Mouse (Mus musculus) kidney, adult 2 months (tissue): ENCODE measurements at regions not wholly inside any gene's neighbourhood (a gene's known extent, or its start where the extent isn't known, plus 50 kb on each side); places are given as distances from the start of the nearest gene placed in this dataset.
A peak's percentile ranks its signal among the peaks of the same experiment; 100 is the strongest.

ENCODE experiments used
- DNase-seq: peaks from one replicate; pipeline ENCODE4 v3.0.0; 2021
- H3K27ac ChIP-seq: fragments of 200-500 bp; 2 replicates; pipeline ENCODE4 v1.5.1; 2012; ENCODE audit warnings: low read depth, low read length, control low read depth, inconsistent platforms; ENCODE audit not compliant: insufficient read depth
- H3K27me3 ChIP-seq: fragments of 200-500 bp; replicated peaks from 2 replicates; pipeline ENCODE4 v1.6.1; 2012; ENCODE audit warnings: mild to moderate bottlenecking, moderate library complexity, low read length, inconsistent platforms; ENCODE audit not compliant: control insufficient read depth, insufficient read depth
- H3K36me3 ChIP-seq: fragments of 200-500 bp; 2 replicates; pipeline ENCODE4 v1.6.1; 2012; ENCODE audit warnings: mild to moderate bottlenecking, moderate library complexity, low read length, inconsistent platforms; ENCODE audit not compliant: control insufficient read depth, insufficient read depth
- H3K4me1 ChIP-seq: fragments of 200-500 bp; 2 replicates; pipeline ENCODE4 v1.6.1; 2011; ENCODE audit warnings: low read length; ENCODE audit not compliant: control insufficient read depth, insufficient read depth
- H3K4me3 ChIP-seq: fragments of 200-500 bp; 2 replicates; pipeline ENCODE4 v1.5.1; 2011; ENCODE audit warnings: mild to moderate bottlenecking, low read depth, low read length, control low read depth; ENCODE audit not compliant: insufficient read depth
- CTCF ChIP-seq: fragments of 200-500 bp; conservative IDR thresholded peaks from 2 replicates; pipeline ENCODE4 v1.5.1; 2011; ENCODE audit warnings: low read depth, mild to moderate bottlenecking, control low read depth, low read length, moderate library complexity, mixed read lengths; ENCODE audit not compliant: insufficient read depth, insufficient read length
- POLR2A ChIP-seq: fragments of 200-500 bp; IDR thresholded peaks from one replicate; pipeline ENCODE4 v1.6.1; 2011; ENCODE audit warnings: low read depth, low read length, control low read depth
- WGBS: fragments of 180-500 bp; shearing (Covaris S2); methylation state at CpG from one replicate; pipeline ENCODE4 v1.1.7; 2018; 5-methylcytosine and 5-hydroxymethylcytosine counted together

DNA sequence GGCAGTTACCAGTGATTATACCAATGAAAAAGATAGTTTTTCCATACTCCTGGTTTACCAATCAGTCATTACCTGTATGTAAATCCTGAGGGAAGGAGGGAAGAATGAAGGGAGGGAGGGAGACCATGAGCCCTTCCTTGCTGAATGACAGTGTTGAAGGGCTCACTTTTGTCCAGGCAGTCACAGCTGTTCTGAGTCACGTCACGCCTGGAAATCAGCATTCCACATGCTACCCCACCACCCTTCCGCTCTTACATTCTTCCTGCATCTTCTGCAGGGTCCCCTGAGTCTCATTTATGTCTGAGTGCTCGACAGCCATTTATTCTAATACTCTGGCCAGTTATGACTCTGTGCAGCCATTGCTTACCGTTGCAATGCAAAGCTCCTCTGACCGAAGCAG, 101.9 kb upstream of the Tsc22d2 start:
- Histone ChIP-seq H3K4me1 (no peaks in the 10 kb centered on the region), H3K36me3 (no peaks in the 10 kb centered on the region), H3K27ac (no peak overlapping the region), H3K4me3 (no peak overlapping the region), H3K27me3 (no peaks in the 10 kb centered on the region)
- TF ChIP-seq POLR2A, result no peak
- no peak for TF ChIP-seq CTCF
- no peak for DNase-seq
- WGBS, result 76% methylated on average over 6 of the region's 6 CpGs

DNA sequence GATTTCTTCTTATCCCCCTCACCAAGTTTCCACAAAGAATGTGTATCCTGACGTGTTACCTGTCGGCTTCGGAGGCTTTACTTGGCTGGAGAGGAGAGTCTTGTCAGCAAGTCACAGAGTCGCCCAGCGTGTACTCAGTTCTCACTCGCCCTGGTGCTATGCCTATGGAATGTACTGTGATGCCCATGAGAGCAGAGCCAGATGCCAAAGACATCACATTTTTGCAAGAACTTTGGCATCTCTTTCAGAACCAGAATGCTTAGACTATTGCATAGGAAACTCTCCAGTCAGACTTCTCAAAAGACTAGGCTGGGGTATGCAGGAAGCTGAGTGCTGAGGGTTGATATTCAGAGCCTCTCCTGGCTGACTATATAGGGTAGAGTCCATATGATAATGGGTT, 99.3 kb upstream of the Tsc22d2 start:
- DNase-seq, result no peak
- no peaks in the 10 kb centered on the region for H3K36me3 ChIP-seq
- WGBS, result 85% methylated on average over 6 of the region's 6 CpGs

DNA sequence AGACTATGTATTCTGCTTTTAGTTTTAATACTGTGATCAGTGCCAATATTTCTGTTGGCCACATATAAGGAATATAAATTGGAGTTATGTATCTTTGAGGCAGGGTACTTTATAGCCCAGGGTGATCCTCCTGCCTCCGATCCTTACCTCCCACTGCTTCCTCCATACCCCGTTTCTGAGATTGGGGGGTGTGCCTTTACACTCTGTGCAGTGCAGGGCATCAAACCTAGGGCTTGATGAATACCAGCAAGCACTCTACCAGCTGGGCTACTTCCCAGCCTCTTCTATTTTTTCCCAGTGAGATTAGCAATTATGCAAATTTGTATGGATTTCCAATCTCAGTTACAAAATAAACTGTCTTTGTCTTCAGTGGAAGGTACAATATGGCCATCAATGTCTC, 97.3 kb upstream of the Tsc22d2 start:
- H3K36me3 ChIP-seq, result no peaks in the 10 kb centered on the region
- no peak overlapping the region for H3K4me3 ChIP-seq
- no peaks in the 10 kb centered on the region for H3K27me3 ChIP-seq
- WGBS, result 69% methylated on average over 2 of the region's 2 CpGs
- no peak overlapping the region for H3K27ac ChIP-seq
- DNase-seq, result no peak
- TF ChIP-seq CTCF (no peak), POLR2A (no peak)
- H3K4me1 ChIP-seq, result no peaks in the 10 kb centered on the region; the same call in 1 of the 2 replicates

More for the DNA sequence above, 99.3 kb upstream of the Tsc22d2 start:
- no peak overlapping the region for H3K27ac ChIP-seq
- no peak overlapping the region for H3K4me3 ChIP-seq
- H3K4me1 ChIP-seq, result no peaks in the 10 kb centered on the region; the same call in 1 of the 2 replicates
- H3K27me3 ChIP-seq, result no peaks in the 10 kb centered on the region
- no peak for TF ChIP-seq POLR2A
- no peak for TF ChIP-seq CTCF

DNA sequence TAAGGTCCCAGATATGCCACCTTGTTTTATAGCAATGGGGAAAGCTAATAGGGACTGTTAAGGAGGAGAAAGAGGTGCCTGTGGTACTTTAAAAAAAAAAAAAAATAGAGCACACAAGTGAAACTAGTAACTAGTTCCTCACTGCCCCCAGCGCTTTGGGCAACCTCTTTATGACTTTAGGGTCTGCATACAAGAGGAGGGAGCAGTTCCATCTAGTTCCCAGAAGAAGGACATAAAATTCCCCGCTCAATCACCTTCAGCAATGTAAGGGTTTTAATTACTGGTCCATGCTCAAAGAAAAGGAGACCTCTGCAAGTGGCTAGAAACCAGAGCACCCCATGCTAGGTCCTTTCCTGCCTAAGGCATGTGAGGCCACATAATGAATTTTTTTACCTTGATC, 95.8 kb upstream of the Tsc22d2 start:
- no peaks in the 10 kb centered on the region for H3K27me3 ChIP-seq
- no peaks in the 10 kb centered on the region for H3K36me3 ChIP-seq
- H3K4me3 ChIP-seq, result no peak overlapping the region
- WGBS, result 62% methylated on average over 2 of the region's 2 CpGs
- H3K4me1 ChIP-seq, result no peaks in the 10 kb centered on the region; the same call in 1 of the 2 replicates
- peak; percentile 61 for DNase-seq
- no peak for TF ChIP-seq POLR2A
- TF ChIP-seq CTCF, result no peak
- H3K27ac ChIP-seq, result no peak overlapping the region

DNA sequence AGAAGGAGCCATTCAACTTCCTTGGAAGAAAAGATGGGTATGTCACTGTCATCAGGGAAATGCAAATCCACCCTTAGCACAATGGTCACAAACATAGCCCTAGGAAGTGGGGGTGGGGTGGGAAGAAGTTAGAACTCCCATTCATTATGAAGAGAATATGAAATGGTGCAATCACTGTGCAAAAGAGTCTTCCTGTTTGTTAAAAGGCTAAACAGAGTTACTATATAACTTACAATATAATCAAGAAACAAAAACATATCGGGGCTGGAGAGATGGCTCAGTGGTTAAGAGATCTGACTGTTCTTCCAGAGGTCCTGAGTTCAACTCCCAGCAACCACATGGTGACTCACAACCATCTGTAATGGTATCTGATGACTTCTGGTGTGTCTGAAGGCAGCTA, 95.1 kb upstream of the Tsc22d2 start:
- WGBS, result 76% methylated on average over 1 of the region's 1 CpGs
- H3K27ac ChIP-seq, result peak overlapping the region; percentile 31; the same call in 1 of the 2 replicates
- TF ChIP-seq POLR2A, result no peak
- no peak for TF ChIP-seq CTCF
- no peaks in the 10 kb centered on the region for H3K36me3 ChIP-seq
- no peaks in the 10 kb centered on the region for H3K27me3 ChIP-seq
- no peaks in the 10 kb centered on the region; the same call in 1 of the 2 replicates for H3K4me1 ChIP-seq
- H3K4me3 ChIP-seq, result no peak overlapping the region
- DNase-seq, result no peak

DNA sequence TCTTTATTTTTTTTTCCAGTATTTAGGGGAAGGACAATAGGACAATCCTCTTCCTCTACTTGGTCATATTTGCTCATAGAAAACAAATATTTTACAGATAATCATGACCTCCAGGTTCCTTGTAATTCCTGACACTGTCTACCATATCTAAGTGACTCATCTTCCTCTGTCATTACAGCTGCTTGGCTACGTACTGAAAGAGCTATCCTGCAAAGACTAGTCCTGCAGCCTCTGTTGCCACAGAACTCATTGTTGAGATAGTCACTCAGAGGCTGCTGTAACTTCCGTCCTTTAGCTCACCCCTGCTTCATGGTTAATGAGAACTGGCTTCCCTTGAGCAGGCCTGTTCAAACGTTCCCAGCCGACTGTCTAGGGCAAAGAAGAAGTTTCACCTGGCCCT, 93.7 kb upstream of the Tsc22d2 start:
- TF ChIP-seq POLR2A (no peak), CTCF (no peak)
- Histone ChIP-seq H3K27ac (no peak overlapping the region), H3K27me3 (no peaks in the 10 kb centered on the region), H3K4me1 (no peaks in the 10 kb centered on the region; the same call in 1 of the 2 replicates), H3K36me3 (no peaks in the 10 kb centered on the region), H3K4me3 (no peak overlapping the region)
- 68% methylated on average over 4 of the region's 4 CpGs for WGBS
- no peak for DNase-seq

DNA sequence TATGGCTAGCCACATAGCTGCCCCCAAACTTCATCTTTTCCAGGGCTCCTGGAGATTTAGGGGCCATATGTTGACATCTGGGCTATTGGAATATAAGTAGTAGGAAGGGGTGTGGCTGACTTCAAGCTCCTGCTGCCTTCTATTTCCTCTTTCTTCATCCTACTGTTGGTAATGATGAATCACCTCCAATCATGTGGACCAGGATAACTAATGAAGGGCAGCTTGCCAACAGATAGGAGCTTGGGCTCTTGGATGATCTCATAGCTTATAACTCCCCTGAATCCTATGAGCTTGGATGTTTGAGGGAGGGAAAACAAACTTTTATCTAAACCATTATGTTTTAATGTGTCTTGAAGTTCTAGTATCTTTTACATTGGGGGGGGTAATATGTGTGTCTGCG, 92.2 kb upstream of the Tsc22d2 start:
- no peak for DNase-seq
- 94% methylated on average over 1 of the region's 1 CpGs for WGBS
- TF ChIP-seq CTCF (no peak), POLR2A (no peak)
- Histone ChIP-seq H3K4me1 (no peaks in the 10 kb centered on the region; the same call in 1 of the 2 replicates), H3K36me3 (no peaks in the 10 kb centered on the region), H3K4me3 (no peak overlapping the region), H3K27me3 (no peaks in the 10 kb centered on the region), H3K27ac (no peak overlapping the region)

DNA sequence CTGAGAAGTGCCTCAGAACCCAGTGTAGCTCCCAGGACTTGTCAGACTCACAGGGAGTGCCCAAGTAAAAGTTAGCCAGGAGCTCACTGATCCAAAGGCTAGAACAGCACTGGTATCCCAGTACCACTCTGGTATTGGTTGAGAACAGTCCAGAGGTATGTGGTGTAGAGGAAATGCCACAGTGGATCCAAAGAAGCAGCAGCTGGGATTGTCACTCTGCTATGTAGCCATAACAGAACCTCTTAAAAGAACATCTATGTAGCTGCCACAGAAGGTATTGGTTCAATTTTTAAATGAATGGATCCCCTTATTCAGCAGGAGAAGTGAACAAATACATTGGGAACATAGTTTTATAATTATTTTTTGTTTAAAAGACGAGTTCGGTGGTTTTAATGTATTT, 86.8 kb upstream of the Tsc22d2 start:
- no peaks in the 10 kb centered on the region for H3K27me3 ChIP-seq
- H3K4me3 ChIP-seq, result no peak overlapping the region
- DNase-seq, result no peak
- H3K27ac ChIP-seq, result no peak overlapping the region
- no peaks in the 10 kb centered on the region for H3K4me1 ChIP-seq
- WGBS, result 65% methylated on average over 2 of the region's 2 CpGs
- no peaks in the 10 kb centered on the region for H3K36me3 ChIP-seq
- no peak for TF ChIP-seq CTCF
- TF ChIP-seq POLR2A, result no peak
